Mouse (Mus musculus) leukemia stem cell, adult 10-12 weeks (primary cell): ENCODE results near the gene Armc3. TPM values are rescaled to one million over a fixed set of nuclear protein-coding genes. Genes with fewer than 3 reads are reported as not detected.

ENCODE experiments used
- polyA plus RNA-seq: library from polyadenylated mRNA; stranded (reverse); fragments of >175 nt; gene quantifications from 2 replicates; pipeline ENCODE4 v1.2.3, GENCODE M21; 2012; ENCODE audit warnings: low replicate concordance

Gene Armc3
- 0.08 TPM in 1 of 2 replicates, not detected in the other for polyA plus RNA-seq

DNA sequence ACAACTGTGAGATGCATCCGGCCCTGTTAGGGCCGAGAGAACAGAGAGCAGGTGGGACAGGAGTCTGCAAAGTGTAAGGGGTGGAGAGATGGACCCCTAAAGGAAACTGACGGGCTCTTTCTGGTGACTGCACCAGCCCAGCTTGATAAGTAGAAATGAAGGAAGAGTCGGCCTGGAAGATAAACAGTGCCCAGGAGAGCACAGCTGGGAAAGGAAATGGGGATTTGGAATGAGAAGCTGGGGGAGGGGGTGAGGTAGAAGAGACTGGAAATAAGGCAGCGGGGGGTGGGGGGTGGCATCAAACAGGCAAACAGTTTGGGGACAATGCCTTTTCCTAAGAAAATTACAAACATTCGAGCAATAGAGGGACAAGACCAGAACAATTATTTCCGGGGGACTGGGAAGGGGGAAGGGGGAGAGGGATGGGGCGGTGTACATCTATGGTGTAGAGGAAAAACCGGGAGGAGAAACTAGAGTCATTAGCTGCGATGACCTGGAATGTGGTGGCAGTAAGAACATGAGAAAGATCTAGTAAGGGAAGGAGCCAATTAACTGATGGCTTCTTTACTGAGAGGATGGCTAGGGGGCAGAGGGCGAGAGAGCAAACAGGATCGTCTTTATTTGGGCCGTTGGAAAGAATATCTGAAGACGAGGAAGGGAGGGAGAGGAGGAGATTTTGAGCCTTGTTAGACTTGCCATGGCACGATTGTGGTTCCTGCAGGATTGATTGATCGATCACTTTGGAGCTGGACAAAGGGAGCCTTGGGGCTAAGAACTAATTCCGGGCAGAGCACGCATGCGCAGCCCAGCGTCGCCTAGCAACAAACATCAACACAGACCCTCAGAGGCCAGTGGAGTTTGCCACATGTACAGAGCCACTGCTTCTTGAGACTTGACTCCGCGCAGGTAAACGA is at the start of gene Armc3:
TSS of gene Armc3 (plus strand) at position 851 of the 914 bp plus-strand sequence.

Other genes starting within 250 kb of the Armc3 start
- 13.9 and 15.7 TPM in 2 replicates for gene Pip4k2a, start 201.2 kb upstream of the Armc3 start, polyA plus RNA-seq
- gene 4930426L09Rik, start 201.0 kb upstream of the Armc3 start, polyA plus RNA-seq = 0.19 and 0.44 TPM in 2 replicates
- 10.6 and 14.8 TPM in 2 replicates for gene Msrb2, start 172.1 kb downstream of the Armc3 start, polyA plus RNA-seq
- gene Ptf1a, start 246.4 kb downstream of the Armc3 start, polyA plus RNA-seq = not detected in 2 replicates